Mouse (Mus musculus): ENCODE results near the gene 3110040M04Rik. TPM values are rescaled to one million over a fixed set of nuclear protein-coding genes. Genes with fewer than 3 reads are reported as not detected.

Gene 3110040M04Rik
- polyA plus RNA-seq, 1 experiment from 2014 or later: not detected

GRCm38 (mm10) chr1:151223377-151223776 is 19.5 kb downstream of the 3110040M04Rik start:
- H3K27ac ChIP-seq: no peak overlapping the region
- 77% methylated on average over 1 of the region's 1 CpGs for WGBS
- no peak overlapping the region for H3K4me3 ChIP-seq (replicated peaks; ENCODE audit: low read length)
- no peak overlapping the region for H3K4me2 ChIP-seq (replicated peaks)
- ATAC-seq (ENCODE audit: low FRiP score) (no peak), DNase-seq (ENCODE audit: low spot score) (no peak)
- H3K36me3 ChIP-seq (replicated peaks; ENCODE audit: control insufficient read depth, insufficient read depth): no peaks in the 10 kb centered on the region
- H3K9me3 ChIP-seq (ENCODE audit: control insufficient read depth, low read length): no peaks in the 10 kb centered on the region
- H3K27me3 ChIP-seq (ENCODE audit: control insufficient read depth, insufficient read depth, low read length): no peaks in the 10 kb centered on the region
- H3K9ac ChIP-seq: no peak overlapping the region
- H3K4me1 ChIP-seq (replicated peaks; ENCODE audit: control insufficient read depth, insufficient read depth, low read length): no peaks in the 10 kb centered on the region

- Histone ChIP-seq H3K9ac (no peak overlapping the region), H3K27me3 (ENCODE audit: control insufficient read depth, insufficient read depth, low read length) (no peaks in the 10 kb centered on the region), H3K4me3 (replicated peaks; ENCODE audit: low read length) (no peak overlapping the region), H3K4me2 (replicated peaks) (no peak overlapping the region), H3K4me1 (replicated peaks; ENCODE audit: control insufficient read depth, insufficient read depth, low read length) (no peaks in the 10 kb centered on the region), H3K9me3 (ENCODE audit: control insufficient read depth, low read length) (no peaks in the 10 kb centered on the region), H3K27ac (no peak overlapping the region), H3K36me3 (replicated peaks; ENCODE audit: control insufficient read depth, insufficient read depth) (no peaks in the 10 kb centered on the region)
- ATAC-seq (ENCODE audit: low FRiP score): no peak
- WGBS: 97% methylated on average over 1 of the region's 1 CpGs
- DNase-seq (ENCODE audit: low spot score): no peak
Observed at GRCm38 (mm10) chr1:151224536-151224935, 20.6 kb downstream of the 3110040M04Rik start.

GRCm38 (mm10) chr1:151227506-151227905 is 23.6 kb downstream of the 3110040M04Rik start:
- no peak overlapping the region for H3K4me3 ChIP-seq (replicated peaks; ENCODE audit: low read length)
- no peaks in the 10 kb centered on the region for H3K4me1 ChIP-seq (replicated peaks; ENCODE audit: control insufficient read depth, insufficient read depth, low read length)
- H3K27me3 ChIP-seq (ENCODE audit: control insufficient read depth, insufficient read depth, low read length): no peaks in the 10 kb centered on the region
- H3K9me3 ChIP-seq (ENCODE audit: control insufficient read depth, low read length): no peaks in the 10 kb centered on the region
- no peaks in the 10 kb centered on the region for H3K36me3 ChIP-seq (replicated peaks; ENCODE audit: control insufficient read depth, insufficient read depth)
- WGBS: 84% methylated on average over 8 of the region's 8 CpGs
- no peak overlapping the region for H3K27ac ChIP-seq
- no peak overlapping the region for H3K4me2 ChIP-seq (replicated peaks)
- no peak overlapping the region for H3K9ac ChIP-seq
- no peak for DNase-seq (ENCODE audit: low spot score)
- ATAC-seq (ENCODE audit: low FRiP score): no peak

- Histone ChIP-seq H3K4me2 (replicated peaks) (no peak overlapping the region), H3K9ac (no peak overlapping the region), H3K4me3 (replicated peaks; ENCODE audit: low read length) (no peak overlapping the region), H3K36me3 (replicated peaks; ENCODE audit: control insufficient read depth, insufficient read depth) (no peaks in the 10 kb centered on the region), H3K27me3 (ENCODE audit: control insufficient read depth, insufficient read depth, low read length) (no peaks in the 10 kb centered on the region), H3K4me1 (replicated peaks; ENCODE audit: control insufficient read depth, insufficient read depth, low read length) (no peaks in the 10 kb centered on the region), H3K27ac (no peak overlapping the region), H3K9me3 (ENCODE audit: control insufficient read depth, low read length) (no peaks in the 10 kb centered on the region)
- ATAC-seq (ENCODE audit: low FRiP score): no peak
- 85% methylated on average over 1 of the region's 1 CpGs for WGBS
- no peak for DNase-seq (ENCODE audit: low spot score)
Observed at GRCm38 (mm10) chr1:151228320-151228989, 24.5 kb downstream of the 3110040M04Rik start.

GRCm38 (mm10) chr1:151232346-151232745 is 28.4 kb downstream of the 3110040M04Rik start:
- Histone ChIP-seq H3K4me1 (replicated peaks; ENCODE audit: control insufficient read depth, insufficient read depth, low read length) (no peaks in the 10 kb centered on the region), H3K27ac (no peak overlapping the region), H3K36me3 (replicated peaks; ENCODE audit: control insufficient read depth, insufficient read depth) (no peaks in the 10 kb centered on the region), H3K9me3 (ENCODE audit: control insufficient read depth, low read length) (no peaks in the 10 kb centered on the region), H3K4me3 (replicated peaks; ENCODE audit: low read length) (no peak overlapping the region), H3K9ac (no peak overlapping the region), H3K4me2 (replicated peaks) (no peak overlapping the region), H3K27me3 (ENCODE audit: control insufficient read depth, insufficient read depth, low read length) (no peaks in the 10 kb centered on the region)
- 84% methylated on average over 3 of the region's 3 CpGs for WGBS
- no peak for ATAC-seq (ENCODE audit: low FRiP score)
- DNase-seq (ENCODE audit: low spot score): no peak

- DNase-seq (ENCODE audit: low spot score) (no peak), ATAC-seq (ENCODE audit: low FRiP score) (no peak)
- Histone ChIP-seq H3K4me3 (replicated peaks; ENCODE audit: low read length) (no peak overlapping the region), H3K9me3 (ENCODE audit: control insufficient read depth, low read length) (no peaks in the 10 kb centered on the region), H3K4me1 (replicated peaks; ENCODE audit: control insufficient read depth, insufficient read depth, low read length) (no peaks in the 10 kb centered on the region), H3K9ac (no peak overlapping the region), H3K4me2 (replicated peaks) (no peak overlapping the region), H3K36me3 (replicated peaks; ENCODE audit: control insufficient read depth, insufficient read depth) (no peaks in the 10 kb centered on the region), H3K27me3 (ENCODE audit: control insufficient read depth, insufficient read depth, low read length) (no peaks in the 10 kb centered on the region), H3K27ac (no peak overlapping the region)
- 87% methylated on average over 3 of the region's 3 CpGs for WGBS
Observed at GRCm38 (mm10) chr1:151233756-151234155, 29.8 kb downstream of the 3110040M04Rik start.

GRCm38 (mm10) chr1:151235574-151235973 is 31.7 kb downstream of the 3110040M04Rik start:
- no peaks in the 10 kb centered on the region for H3K27me3 ChIP-seq (ENCODE audit: control insufficient read depth, insufficient read depth, low read length)
- no peak overlapping the region for H3K4me2 ChIP-seq (replicated peaks)
- no peak for DNase-seq (ENCODE audit: low spot score)
- ATAC-seq (ENCODE audit: low FRiP score): no peak
- H3K9me3 ChIP-seq (ENCODE audit: control insufficient read depth, low read length): 0 out of 2 replicates have a peak, but pooled peaks cover under 1% of the 10 kb centered on the region
- no peak overlapping the region for H3K9ac ChIP-seq
- WGBS: 7% methylated on average over 2 of the region's 2 CpGs
- no peak overlapping the region for H3K4me3 ChIP-seq (replicated peaks; ENCODE audit: low read length)
- no peak overlapping the region for H3K27ac ChIP-seq
- H3K4me1 ChIP-seq (replicated peaks; ENCODE audit: control insufficient read depth, insufficient read depth, low read length): no peaks in the 10 kb centered on the region
- no peaks in the 10 kb centered on the region for H3K36me3 ChIP-seq (replicated peaks; ENCODE audit: control insufficient read depth, insufficient read depth)

- H3K4me2 ChIP-seq (replicated peaks): no peak overlapping the region
- H3K9me3 ChIP-seq (ENCODE audit: control insufficient read depth, low read length): peaks cover 7% of the 10 kb centered on the region; the same call in 1 of the 2 replicates
- WGBS: 72% methylated on average over 13 of the region's 13 CpGs
- no peaks in the 10 kb centered on the region for H3K4me1 ChIP-seq (replicated peaks; ENCODE audit: control insufficient read depth, insufficient read depth, low read length)
- no peak for DNase-seq (ENCODE audit: low spot score)
- no peaks in the 10 kb centered on the region for H3K27me3 ChIP-seq (ENCODE audit: control insufficient read depth, insufficient read depth, low read length)
- no peak overlapping the region for H3K27ac ChIP-seq
- no peak overlapping the region for H3K4me3 ChIP-seq (replicated peaks; ENCODE audit: low read length)
- no peaks in the 10 kb centered on the region for H3K36me3 ChIP-seq (replicated peaks; ENCODE audit: control insufficient read depth, insufficient read depth)
- no peak overlapping the region for H3K9ac ChIP-seq
- ATAC-seq (ENCODE audit: low FRiP score): no peak
Observed at GRCm38 (mm10) chr1:151236141-151236930, 32.4 kb downstream of the 3110040M04Rik start.

- H3K4me1 ChIP-seq (replicated peaks; ENCODE audit: control insufficient read depth, insufficient read depth, low read length): no peaks in the 10 kb centered on the region
- H3K4me2 ChIP-seq (replicated peaks): no peak overlapping the region
- 91% methylated on average over 3 of the region's 3 CpGs for WGBS
- DNase-seq (ENCODE audit: low spot score) (no peak), ATAC-seq (ENCODE audit: low FRiP score) (no peak)
- no peaks in the 10 kb centered on the region for H3K36me3 ChIP-seq (replicated peaks; ENCODE audit: control insufficient read depth, insufficient read depth)
- H3K4me3 ChIP-seq (replicated peaks; ENCODE audit: low read length): no peak overlapping the region
- no peak overlapping the region for H3K27ac ChIP-seq
- H3K27me3 ChIP-seq (ENCODE audit: control insufficient read depth, insufficient read depth, low read length): no peaks in the 10 kb centered on the region
- no peak overlapping the region for H3K9ac ChIP-seq
- H3K9me3 ChIP-seq (ENCODE audit: control insufficient read depth, low read length): peaks cover 7% of the 10 kb centered on the region; the same call in 1 of the 2 replicates
Observed at GRCm38 (mm10) chr1:151237780-151238179, 33.9 kb downstream of the 3110040M04Rik start.
